Mouse (Mus musculus): ENCODE measurements at regions not wholly inside any gene's neighbourhood (a gene's known extent, or its start where the extent isn't known, plus 50 kb on each side); places are given as distances from the start of the nearest gene placed in this dataset.

DNA sequence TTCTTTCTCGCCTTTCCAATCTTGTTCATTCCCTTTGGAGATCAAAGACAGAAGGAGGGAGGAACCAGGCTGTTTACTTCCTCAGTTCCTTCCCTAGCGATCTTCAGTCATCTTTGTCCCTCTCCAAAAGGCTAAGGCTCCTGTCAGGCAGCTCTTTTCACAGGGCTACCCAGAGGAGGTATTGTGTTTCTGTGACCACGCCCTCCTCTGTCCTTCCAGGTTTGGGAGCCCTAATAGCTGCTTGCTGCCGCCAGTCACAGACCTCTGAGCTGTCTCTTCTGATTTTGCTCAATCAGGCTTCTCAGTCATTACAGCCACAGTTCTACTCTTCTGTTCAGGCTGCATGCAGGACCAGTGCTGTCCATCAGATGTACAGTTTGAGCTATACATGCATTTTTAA is 290.9 kb upstream of the 9630041A04Rik start:
- no peak overlapping the region for H3K9ac ChIP-seq (ENCODE audit: low read depth, poor library complexity, severe bottlenecking)
- H3K27ac ChIP-seq (ENCODE audit: insufficient read depth, low read length), result no peak overlapping the region
- no peaks in the 10 kb centered on the region for H3K27me3 ChIP-seq (ENCODE audit: control insufficient read depth, insufficient read depth, low read length, poor library complexity, severe bottlenecking)
- H3K9me3 ChIP-seq (replicated peaks; ENCODE audit: control insufficient read depth, insufficient read depth, low read length, poor library complexity, severe bottlenecking), result no peaks in the 10 kb centered on the region
- H3K4me3 ChIP-seq (ENCODE audit: low read depth, low read length), result no peak overlapping the region
- TF ChIP-seq POLR2A (IDR thresholded peaks at IDR 0.05; ENCODE audit: insufficient read depth, low read length) (no peak), CTCF (IDR thresholded peaks at IDR 0.05; ENCODE audit: low read depth, low read length) (no peak), EP300 (IDR thresholded peaks at IDR 0.05; ENCODE audit: insufficient read depth, low read depth, low read length) (no peak)
- no peaks in the 10 kb centered on the region for H3K36me3 ChIP-seq (ENCODE audit: control insufficient read depth, insufficient read depth, low read length, poor library complexity, severe bottlenecking)
- H3K4me1 ChIP-seq (ENCODE audit: control insufficient read depth, insufficient read depth, low read length), result no peaks in the 10 kb centered on the region

GRCm38 (mm10) chr9:101563196-101563595 is 298.4 kb upstream of the 9630041A04Rik start:
- Histone ChIP-seq H3K36me3 (ENCODE audit: control insufficient read depth, insufficient read depth, low read length, poor library complexity, severe bottlenecking) (no peaks in the 10 kb centered on the region), H3K4me1 (ENCODE audit: control insufficient read depth, insufficient read depth, low read length) (no peaks in the 10 kb centered on the region), H3K9ac (ENCODE audit: low read depth, poor library complexity, severe bottlenecking) (no peak overlapping the region), H3K27me3 (ENCODE audit: control insufficient read depth, insufficient read depth, low read length, poor library complexity, severe bottlenecking) (no peaks in the 10 kb centered on the region), H3K4me3 (ENCODE audit: low read depth, low read length) (no peak overlapping the region), H3K9me3 (replicated peaks; ENCODE audit: control insufficient read depth, insufficient read depth, low read length, poor library complexity, severe bottlenecking) (no peaks in the 10 kb centered on the region), H3K27ac (ENCODE audit: insufficient read depth, low read length) (no peak overlapping the region)
- TF ChIP-seq EP300 (IDR thresholded peaks at IDR 0.05; ENCODE audit: insufficient read depth, low read depth, low read length) (no peak), CTCF (IDR thresholded peaks at IDR 0.05; ENCODE audit: low read depth, low read length) (no peak), POLR2A (IDR thresholded peaks at IDR 0.05; ENCODE audit: insufficient read depth, low read length) (no peak)

GRCm38 (mm10) chr9:101559366-101559765 is 302.3 kb upstream of the 9630041A04Rik start:
- TF ChIP-seq EP300 (IDR thresholded peaks at IDR 0.05; ENCODE audit: insufficient read depth, low read depth, low read length), result no peak
- no peak for TF ChIP-seq POLR2A (IDR thresholded peaks at IDR 0.05; ENCODE audit: insufficient read depth, low read length)
- TF ChIP-seq CTCF (IDR thresholded peaks at IDR 0.05; ENCODE audit: low read depth, low read length), result no peak
- H3K4me3 ChIP-seq (ENCODE audit: low read depth, low read length), result no peak overlapping the region
- H3K9me3 ChIP-seq (replicated peaks; ENCODE audit: control insufficient read depth, insufficient read depth, low read length, poor library complexity, severe bottlenecking), result no peaks in the 10 kb centered on the region
- H3K27ac ChIP-seq (ENCODE audit: insufficient read depth, low read length), result no peak overlapping the region
- H3K36me3 ChIP-seq (ENCODE audit: control insufficient read depth, insufficient read depth, low read length, poor library complexity, severe bottlenecking), result no peaks in the 10 kb centered on the region
- no peaks in the 10 kb centered on the region for H3K27me3 ChIP-seq (ENCODE audit: control insufficient read depth, insufficient read depth, low read length, poor library complexity, severe bottlenecking)
- H3K4me1 ChIP-seq (ENCODE audit: control insufficient read depth, insufficient read depth, low read length), result no peaks in the 10 kb centered on the region
- H3K9ac ChIP-seq (ENCODE audit: low read depth, poor library complexity, severe bottlenecking), result no peak overlapping the region

- H3K27ac ChIP-seq (ENCODE audit: insufficient read depth, low read length), result no peak overlapping the region
- no peaks in the 10 kb centered on the region for H3K27me3 ChIP-seq (ENCODE audit: control insufficient read depth, insufficient read depth, low read length, poor library complexity, severe bottlenecking)
- no peak for TF ChIP-seq CTCF (IDR thresholded peaks at IDR 0.05; ENCODE audit: low read depth, low read length)
- TF ChIP-seq POLR2A (IDR thresholded peaks at IDR 0.05; ENCODE audit: insufficient read depth, low read length), result no peak
- TF ChIP-seq EP300 (IDR thresholded peaks at IDR 0.05; ENCODE audit: insufficient read depth, low read depth, low read length), result no peak
- no peak overlapping the region for H3K9ac ChIP-seq (ENCODE audit: low read depth, poor library complexity, severe bottlenecking)
- no peaks in the 10 kb centered on the region for H3K36me3 ChIP-seq (ENCODE audit: control insufficient read depth, insufficient read depth, low read length, poor library complexity, severe bottlenecking)
- no peaks in the 10 kb centered on the region for H3K9me3 ChIP-seq (replicated peaks; ENCODE audit: control insufficient read depth, insufficient read depth, low read length, poor library complexity, severe bottlenecking)
- no peak overlapping the region for H3K4me3 ChIP-seq (ENCODE audit: low read depth, low read length)
- H3K4me1 ChIP-seq (ENCODE audit: control insufficient read depth, insufficient read depth, low read length), result no peaks in the 10 kb centered on the region
Measured at GRCm38 (mm10) chr9:101555011-101555673, 303.5 kb upstream of the Ppp2r3a start.

DNA sequence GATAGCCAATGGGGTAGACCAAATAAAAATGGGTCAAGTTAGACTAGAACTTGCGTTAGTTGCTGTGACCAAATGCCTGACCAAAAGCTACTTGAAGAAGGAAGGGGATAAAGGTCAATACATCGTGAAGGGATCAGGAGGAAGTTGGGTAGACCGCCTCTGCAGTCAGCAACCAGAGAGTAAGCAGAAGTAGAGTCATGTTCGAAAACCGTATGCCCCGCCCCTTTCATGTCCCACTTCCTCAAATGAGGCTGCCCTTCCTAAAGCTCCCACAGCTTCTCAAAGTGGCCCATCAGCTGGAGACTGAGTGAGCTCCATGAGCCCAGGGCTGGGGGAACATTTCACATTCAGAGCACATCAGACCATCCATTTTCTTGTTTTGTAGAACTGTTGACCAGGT is 301.2 kb upstream of the Ppp2r3a start:
- H3K9me3 ChIP-seq (replicated peaks; ENCODE audit: control insufficient read depth, insufficient read depth, low read length, poor library complexity, severe bottlenecking), result no peaks in the 10 kb centered on the region
- H3K4me1 ChIP-seq (ENCODE audit: control insufficient read depth, insufficient read depth, low read length), result no peaks in the 10 kb centered on the region
- H3K9ac ChIP-seq (ENCODE audit: low read depth, poor library complexity, severe bottlenecking), result no peak overlapping the region
- H3K27me3 ChIP-seq (ENCODE audit: control insufficient read depth, insufficient read depth, low read length, poor library complexity, severe bottlenecking), result no peaks in the 10 kb centered on the region
- H3K4me3 ChIP-seq (ENCODE audit: low read depth, low read length), result no peak overlapping the region
- no peak for TF ChIP-seq POLR2A (IDR thresholded peaks at IDR 0.05; ENCODE audit: insufficient read depth, low read length)
- TF ChIP-seq CTCF (IDR thresholded peaks at IDR 0.05; ENCODE audit: low read depth, low read length), result no peak
- no peak for TF ChIP-seq EP300 (IDR thresholded peaks at IDR 0.05; ENCODE audit: insufficient read depth, low read depth, low read length)
- H3K36me3 ChIP-seq (ENCODE audit: control insufficient read depth, insufficient read depth, low read length, poor library complexity, severe bottlenecking), result no peaks in the 10 kb centered on the region
- H3K27ac ChIP-seq (ENCODE audit: insufficient read depth, low read length), result no peak overlapping the region

GRCm38 (mm10) chr9:101551256-101551655 is 299.7 kb upstream of the Ppp2r3a start:
- Histone ChIP-seq H3K27ac (ENCODE audit: insufficient read depth, low read length) (no peak overlapping the region), H3K9me3 (replicated peaks; ENCODE audit: control insufficient read depth, insufficient read depth, low read length, poor library complexity, severe bottlenecking) (no peaks in the 10 kb centered on the region), H3K4me1 (ENCODE audit: control insufficient read depth, insufficient read depth, low read length) (no peaks in the 10 kb centered on the region), H3K36me3 (ENCODE audit: control insufficient read depth, insufficient read depth, low read length, poor library complexity, severe bottlenecking) (no peaks in the 10 kb centered on the region), H3K9ac (ENCODE audit: low read depth, poor library complexity, severe bottlenecking) (no peak overlapping the region), H3K4me3 (ENCODE audit: low read depth, low read length) (no peak overlapping the region), H3K27me3 (ENCODE audit: control insufficient read depth, insufficient read depth, low read length, poor library complexity, severe bottlenecking) (no peaks in the 10 kb centered on the region)
- TF ChIP-seq POLR2A (IDR thresholded peaks at IDR 0.05; ENCODE audit: insufficient read depth, low read length) (no peak), CTCF (IDR thresholded peaks at IDR 0.05; ENCODE audit: low read depth, low read length) (no peak), EP300 (IDR thresholded peaks at IDR 0.05; ENCODE audit: insufficient read depth, low read depth, low read length) (no peak)

All from ES-Bruce4 (cell line).